Mouse (Mus musculus) frontal cortex, adult 2 months (tissue): ENCODE measurements around the gene Nrm. TPM values are rescaled to one million over a fixed set of nuclear protein-coding genes. Genes with fewer than 3 reads are reported as not detected.

Experiments used
- DNase-seq, 2 experiments: peaks; one replicate each; pipeline ENCODE4 v3.0.0; 2022; ENCODE audit warnings: low spot score in 1 of 2; ENCODE audit errors: extremely low spot score in 1 of 2
- polyA plus RNA-seq: library from polyadenylated mRNA; depleted of rRNA; stranded (reverse); fragments of >200 nt; gene quantifications from 2 replicates; pipeline ENCODE4 v1.2.3, GENCODE M21; 2012; rRNA removed

Gene Nrm
- polyA plus RNA-seq, 1 experiment: 9.0 TPM

DNA sequence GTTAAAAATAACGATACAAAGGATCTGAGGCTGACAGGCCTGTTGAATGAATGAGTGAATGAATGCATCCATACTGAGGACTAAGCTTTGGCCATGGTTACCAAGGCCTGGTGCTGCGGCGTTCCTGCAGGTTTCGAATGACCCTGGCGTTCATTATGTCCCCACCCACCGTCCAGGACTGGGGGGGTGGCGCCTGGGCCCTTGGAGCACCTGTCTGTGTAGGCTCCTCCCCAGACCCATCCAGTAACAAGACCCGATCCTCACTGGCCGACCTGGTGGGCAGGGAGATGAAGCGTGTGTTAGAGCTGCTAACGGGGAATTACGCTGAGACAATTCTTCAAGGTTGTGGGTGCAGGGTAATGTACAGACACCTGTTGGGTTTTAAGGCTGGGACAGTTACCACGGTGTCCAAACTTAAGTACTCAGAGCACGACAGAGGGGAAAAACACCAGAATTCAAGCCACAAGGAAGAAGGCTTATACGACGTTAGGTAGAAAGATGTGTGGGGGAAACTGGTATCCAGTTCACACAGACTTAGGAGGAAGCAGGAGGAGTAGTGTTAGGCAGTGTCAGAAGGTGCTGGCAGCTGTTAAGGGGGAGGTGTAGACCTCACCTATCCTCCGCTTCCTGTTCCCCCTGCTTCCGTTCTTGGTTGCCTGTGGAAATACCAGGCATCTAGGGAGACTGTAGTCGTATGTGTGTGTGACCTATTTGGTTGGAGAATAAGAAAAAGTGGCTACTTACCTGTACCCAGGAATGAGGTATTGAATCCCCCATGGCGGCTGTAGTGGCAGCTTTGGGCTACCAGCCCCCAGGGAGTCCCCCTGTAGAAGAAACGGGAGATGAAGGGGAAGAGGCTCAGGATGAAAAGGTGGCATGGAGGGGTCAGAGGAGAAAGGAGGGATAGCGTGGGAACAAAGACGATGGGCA, 36.8 kb downstream of the Nrm start:
- DNase-seq: peak in 1 of 2 experiments; percentile 48

DNA sequence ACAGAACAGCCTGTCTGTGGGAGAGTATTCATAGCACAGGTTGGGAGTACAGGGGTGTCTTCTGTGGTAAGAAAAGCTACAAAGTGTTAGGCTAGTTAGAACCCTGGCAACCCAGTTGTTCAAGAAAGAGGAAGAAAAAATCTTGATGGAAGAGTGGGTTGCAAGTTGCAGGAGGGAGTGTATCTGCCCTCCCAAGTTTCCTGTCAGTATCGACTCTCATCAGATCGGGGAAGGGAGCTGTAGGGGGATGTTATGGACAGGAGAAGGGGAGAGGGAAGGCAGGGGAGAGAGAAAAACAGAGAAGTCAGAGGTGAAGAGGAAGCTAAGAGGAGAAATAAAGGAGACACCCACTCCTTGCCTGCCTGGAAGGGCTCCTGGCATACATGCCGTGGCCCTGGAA, 39.5 kb downstream of the Nrm start:
- no peak for DNase-seq

DNA sequence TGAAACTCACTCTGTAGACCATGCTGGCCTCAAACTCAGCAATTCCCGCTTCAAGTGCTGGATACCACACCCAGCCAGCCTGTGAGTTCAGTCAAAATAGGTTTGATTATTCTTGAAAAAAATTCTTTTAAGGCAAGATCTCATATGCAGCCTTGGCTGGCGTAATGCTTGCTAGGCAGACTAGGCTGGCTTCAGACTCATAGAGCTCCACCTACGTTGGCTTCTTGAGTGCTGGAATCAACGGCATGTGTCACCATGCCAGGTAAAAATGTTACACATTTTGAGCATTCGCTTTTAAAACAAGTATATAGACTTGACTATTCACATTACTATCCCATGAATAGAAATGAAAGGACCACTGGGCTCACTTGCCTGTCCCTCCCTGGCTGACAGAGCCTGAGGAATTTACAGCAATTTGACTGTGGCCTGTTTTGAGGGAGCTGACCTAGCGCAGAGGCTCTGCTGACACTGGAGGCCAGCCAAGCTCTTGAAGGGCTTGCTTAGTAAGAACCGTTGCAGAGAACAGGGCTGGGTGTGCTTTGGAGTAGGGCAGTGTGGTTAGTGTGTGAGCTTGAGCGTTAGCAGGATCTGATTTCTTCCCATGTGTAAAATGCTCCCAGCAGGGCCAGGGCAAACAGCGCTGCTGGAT, 42.3 kb downstream of the Nrm start:
- no peak for DNase-seq

- no peak for DNase-seq
Measured at GRCm38 (mm10) chr17:35903992-35904355, 42.9 kb downstream of the Nrm start.

DNA sequence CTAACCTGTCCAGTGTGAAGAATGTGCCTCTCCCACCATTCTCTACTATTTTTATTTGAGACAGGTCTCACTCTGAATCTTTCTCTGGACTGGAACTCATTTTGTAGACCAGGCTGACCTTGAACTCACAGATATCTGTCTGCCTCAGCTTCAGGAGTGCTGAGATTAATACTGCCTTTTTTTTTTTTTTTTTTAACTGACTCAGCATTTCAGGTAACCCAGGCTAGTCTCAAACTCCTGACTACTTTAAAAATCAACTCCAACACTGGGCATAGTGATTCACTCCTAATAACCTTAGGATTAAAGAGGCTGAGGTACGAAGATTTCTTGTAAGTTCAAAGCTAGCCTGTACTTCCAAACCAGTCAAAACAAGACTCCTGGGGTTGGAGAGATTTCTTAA, 44.5 kb downstream of the Nrm start:
- DNase-seq: no peak

- no peak for DNase-seq
Measured at GRCm38 (mm10) chr17:35907609-35908008, 46.5 kb downstream of the Nrm start.

GRCm38 (mm10) chr17:35909186-35909918, 48.2 kb downstream of the Nrm start:
- no peak for DNase-seq

GRCm38 (mm10) chr17:35909919-35910369, 48.8 kb downstream of the Nrm start, which contains the start of gene Atat1:
Atat1 (minus strand) TSS chr17:35910075.
- peak; percentile 88 to 95 for DNase-seq

- DNase-seq: no peak
Measured at GRCm38 (mm10) chr17:35914975-35915374, 53.9 kb downstream of the Nrm start.

Other genes with a start within 250 kb of the Nrm start
- gene Gm9573, start 234.7 kb upstream of the Nrm start, polyA plus RNA-seq: 0.06 TPM in 2 replicates
- gene Mucl3, start 217.6 kb upstream of the Nrm start, polyA plus RNA-seq: 0.08 TPM in 1 of 2 replicates, not detected in the other
- 34.1 and 36.7 TPM in 2 replicates for gene Vars2, start 193.7 kb upstream of the Nrm start, polyA plus RNA-seq
- 26.2 and 26.6 TPM in 2 replicates for gene Gtf2h4, start 187.6 kb upstream of the Nrm start, polyA plus RNA-seq
- 46.6 and 46.8 TPM in 2 replicates for gene Ddr1, start 156.7 kb upstream of the Nrm start, polyA plus RNA-seq
- 11.2 and 14.5 TPM in 2 replicates for gene Ier3, start 39.6 kb upstream of the Nrm start, polyA plus RNA-seq
- 178 and 209 TPM in 2 replicates for gene Flot1, start 38.1 kb upstream of the Nrm start, polyA plus RNA-seq
- gene Tubb5, start 23.0 kb upstream of the Nrm start, polyA plus RNA-seq: 447 and 519 TPM in 2 replicates
- gene Mdc1, start 19.8 kb upstream of the Nrm start, polyA plus RNA-seq: 9.9 and 11.0 TPM in 2 replicates
- 12.6 and 13.0 TPM in 2 replicates for gene Ppp1r18, start 4.3 kb downstream of the Nrm start, polyA plus RNA-seq
- gene Dhx16, start 18.5 kb downstream of the Nrm start, polyA plus RNA-seq: 42.6 and 50.6 TPM in 2 replicates
- gene 2310061I04Rik, start 36.1 kb downstream of the Nrm start, polyA plus RNA-seq: 107 and 119 TPM in 2 replicates
- gene Atat1, start 48.8 kb downstream of the Nrm start, polyA plus RNA-seq: 103 and 109 TPM in 2 replicates
- gene Mrps18b, start 55.1 kb downstream of the Nrm start, polyA plus RNA-seq: 54.6 and 55.9 TPM in 2 replicates
- 39.2 and 39.3 TPM in 2 replicates for gene Ppp1r10, start 55.1 kb downstream of the Nrm start, polyA plus RNA-seq
- 96.8 and 101 TPM in 2 replicates for gene Abcf1, start 108.4 kb downstream of the Nrm start, polyA plus RNA-seq
- 132 and 136 TPM in 2 replicates for gene Gnl1, start 118.5 kb downstream of the Nrm start, polyA plus RNA-seq
- gene Prr3, start 118.9 kb downstream of the Nrm start, polyA plus RNA-seq: 53.1 and 53.2 TPM in 2 replicates
- gene H2-T24, start 159.2 kb downstream of the Nrm start, polyA plus RNA-seq: 2.0 TPM in 2 replicates
- gene H2-T23, start 171.5 kb downstream of the Nrm start, polyA plus RNA-seq: 19.8 and 22.8 TPM in 2 replicates
- gene H2-T22, start 181.4 kb downstream of the Nrm start, polyA plus RNA-seq: 21.6 and 23.0 TPM in 2 replicates
- gene Gm6034, start 181.6 kb downstream of the Nrm start, polyA plus RNA-seq: not detected in 2 replicates
- gene Gm11127, start 197.1 kb downstream of the Nrm start, polyA plus RNA-seq: 0.18 and 0.99 TPM in 2 replicates